Mouse (Mus musculus): ENCODE results near the gene Fam207a.

Fam207a gene

DNA sequence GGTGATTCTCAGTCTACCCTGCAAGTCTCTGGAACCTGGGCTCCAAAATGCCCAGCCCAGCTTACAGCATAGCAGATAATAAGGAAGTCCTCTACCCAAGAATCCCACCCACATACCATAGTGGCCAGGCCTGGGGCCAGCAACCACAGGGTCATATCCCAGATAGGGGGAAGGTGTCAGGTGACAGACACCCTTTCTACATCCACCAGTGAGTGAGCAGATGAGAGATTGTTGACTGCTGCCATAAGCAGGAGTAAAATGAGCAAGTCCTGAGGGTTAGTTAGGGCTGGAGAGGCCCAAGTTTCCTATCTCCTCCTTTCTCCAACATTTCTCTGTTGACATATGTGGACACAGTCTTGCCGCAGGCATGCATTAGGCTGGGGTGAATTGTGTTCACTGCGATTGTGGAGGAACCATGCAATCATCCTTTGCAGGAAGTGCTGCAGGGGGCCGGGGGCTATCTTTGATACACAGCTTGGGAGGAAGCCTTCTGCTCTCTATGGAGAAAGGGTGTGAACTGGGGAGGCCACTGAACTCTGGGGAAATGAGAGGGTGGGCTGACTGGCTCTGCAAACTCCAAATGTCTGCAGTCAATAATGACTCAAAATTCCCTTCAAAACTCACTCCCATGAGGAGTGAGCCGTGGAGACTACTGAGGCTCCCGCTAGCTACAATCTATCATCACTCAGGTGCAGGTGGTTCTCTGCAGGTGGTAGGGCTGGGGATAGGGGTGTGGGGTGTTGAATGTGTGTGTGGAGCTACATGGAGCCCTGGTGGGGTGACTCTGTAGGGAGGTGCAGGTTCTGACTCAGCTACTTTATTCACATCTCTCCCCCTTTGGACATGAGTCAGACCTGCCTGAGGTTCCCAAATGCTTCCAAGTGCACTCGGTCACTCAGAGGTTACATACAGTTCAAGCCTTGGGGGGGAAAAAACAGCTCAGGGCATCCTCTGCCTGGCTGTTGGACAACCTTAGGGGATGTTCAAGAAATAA, 15.7 kb upstream of the Fam207a start:
- DNase-seq (ENCODE audit: low spot score in 2 of 2): no peak

DNA sequence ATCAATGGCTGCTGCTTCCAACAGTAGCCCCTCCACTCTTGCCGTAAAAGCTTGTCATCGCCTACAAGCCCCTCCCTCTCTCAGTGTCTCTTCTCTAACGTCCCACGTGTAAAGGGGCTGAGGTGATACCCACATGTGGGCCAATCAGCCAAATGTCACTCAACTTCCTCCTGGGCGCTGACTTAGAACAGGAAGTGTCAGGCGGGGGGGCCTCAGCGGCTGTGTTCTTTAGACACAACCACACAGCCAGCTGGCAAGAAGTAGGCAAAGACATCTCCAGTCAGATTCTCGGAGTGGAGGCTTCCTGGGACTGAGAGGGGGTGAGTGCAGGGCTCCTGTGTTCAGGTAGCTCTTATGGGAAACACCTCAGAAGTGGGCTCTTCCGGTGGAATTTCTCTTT, 14.6 kb upstream of the Fam207a start, which contains the start of gene Itgb2:
TSS of gene Itgb2 (plus strand) at position 113 of the 400 bp plus-strand sequence.
- DNase-seq (ENCODE audit: low spot score in 2 of 2): no peak

DNA sequence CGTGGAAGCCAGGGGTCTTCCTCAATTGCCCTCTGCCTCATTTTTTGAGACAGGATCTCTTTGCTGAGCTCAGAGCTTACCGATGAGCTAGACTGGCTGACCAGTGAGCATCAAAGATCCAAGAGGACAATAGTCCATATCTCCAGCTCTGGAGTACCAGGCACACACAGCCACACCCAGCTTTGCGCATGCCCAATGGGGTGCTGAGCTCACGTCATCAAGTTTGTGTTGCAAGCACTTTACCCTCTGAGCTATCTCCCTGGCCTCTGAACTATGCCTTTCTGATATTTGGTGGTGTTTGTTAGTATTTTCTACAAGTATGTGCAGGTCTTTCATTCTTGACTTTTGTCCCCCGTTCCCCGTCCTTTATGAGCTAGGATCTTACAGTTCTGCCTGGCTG, 13.0 kb upstream of the Fam207a start:
- peak in 1 of 2 experiments; percentile 64 for DNase-seq (ENCODE audit: low spot score in 2 of 2)

DNA sequence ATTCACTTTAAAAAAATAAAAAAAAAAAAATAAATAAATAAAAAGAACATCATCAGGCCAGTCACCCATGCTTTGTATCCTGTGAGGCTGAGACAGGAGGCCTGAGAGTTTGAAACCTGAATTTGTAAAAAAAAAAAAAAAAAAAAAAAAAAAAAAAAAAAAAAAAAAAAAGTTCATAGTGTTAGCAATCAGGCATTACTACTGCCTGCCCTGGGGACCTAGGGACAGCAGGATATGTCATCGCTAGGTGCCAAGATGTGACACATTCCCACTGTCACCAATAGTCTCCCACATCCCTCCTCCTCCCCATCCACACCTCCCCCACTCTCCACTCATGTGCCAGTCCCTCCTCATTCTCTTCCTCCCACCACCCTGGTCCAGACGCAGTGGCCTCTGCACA, 10.9 kb upstream of the Fam207a start:
- DNase-seq (ENCODE audit: low spot score in 2 of 2): no peak

- DNase-seq (ENCODE audit: low spot score in 2 of 2): no peak
Measured at GRCm38 (mm10) chr10:77523321-77523720, 7.7 kb upstream of the Fam207a start.

DNA sequence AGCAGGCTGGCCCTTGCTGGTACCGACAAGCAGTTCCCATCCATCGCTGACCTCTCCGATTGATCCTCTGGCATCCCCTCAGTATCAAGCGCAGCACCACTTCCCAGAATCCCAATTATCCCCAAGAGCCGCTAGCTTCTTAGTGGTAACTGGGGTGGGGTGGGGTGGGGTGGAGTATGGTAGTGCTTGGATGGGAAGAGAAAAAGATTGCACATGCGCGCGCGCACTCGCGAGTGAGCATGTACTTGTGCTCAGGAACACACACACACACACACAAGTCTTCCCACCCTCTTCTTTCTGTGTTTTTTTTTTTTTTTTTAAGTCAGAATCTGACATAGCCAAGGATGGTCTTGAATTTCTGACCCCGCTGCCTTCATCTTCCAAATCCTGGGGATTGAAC, 7.2 kb upstream of the Fam207a start:
- DNase-seq (ENCODE audit: low spot score in 2 of 2): no peak

GRCm38 (mm10) chr10:77522021-77522731, 6.6 kb upstream of the Fam207a start:
- no peak for DNase-seq (ENCODE audit: low spot score in 2 of 2)

DNA sequence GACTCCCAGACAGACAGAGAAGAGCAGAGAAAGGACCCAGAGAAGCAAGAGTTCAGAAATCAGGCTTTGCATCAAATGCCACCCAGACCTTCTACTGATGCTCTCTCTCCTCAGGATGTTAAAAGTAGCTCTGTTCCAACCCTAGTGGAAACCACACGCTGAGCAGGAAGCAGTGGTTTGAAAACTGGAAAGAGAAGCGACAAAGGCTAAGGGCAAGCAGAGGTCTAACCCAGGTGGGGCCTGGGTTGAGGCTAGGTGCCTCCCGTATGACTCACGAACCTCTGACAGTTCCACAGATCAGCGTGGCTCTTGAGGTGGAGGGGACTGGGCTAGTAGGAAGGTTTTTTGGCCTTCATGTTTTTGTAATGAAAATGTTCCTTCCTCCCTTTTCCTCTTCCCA, 4.9 kb upstream of the Fam207a start:
- DNase-seq (ENCODE audit: low spot score in 2 of 2): no peak

DNA sequence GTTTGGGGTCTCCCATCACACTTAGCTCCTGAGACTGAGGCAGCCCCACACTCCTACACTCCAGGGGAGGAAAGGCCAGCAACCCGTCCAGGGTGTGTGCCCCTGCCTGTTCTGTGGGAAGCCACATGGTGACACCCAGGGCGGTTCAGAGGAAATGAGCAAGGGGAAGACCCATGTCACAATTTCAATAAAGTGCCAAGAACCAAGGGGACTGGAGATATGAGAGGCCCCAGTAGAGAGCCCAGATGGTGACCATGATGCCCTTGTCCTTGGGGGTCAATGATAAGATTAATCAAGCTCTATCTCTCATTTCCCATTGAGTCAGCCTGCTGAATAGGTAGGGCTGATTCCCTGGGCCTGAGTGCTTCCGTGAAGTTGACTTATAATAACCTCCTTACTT, 3.6 kb upstream of the Fam207a start:
- peak; percentile 48 to 74 for DNase-seq (ENCODE audit: low spot score in 2 of 2)

- no peak for DNase-seq (ENCODE audit: low spot score in 2 of 2)
Measured at GRCm38 (mm10) chr10:77517801-77518200, 2.2 kb upstream of the Fam207a start.

- peak; percentile 58 to 65 for DNase-seq (ENCODE audit: low spot score in 2 of 2)
Measured at GRCm38 (mm10) chr10:77517066-77517620, 1.6 kb upstream of the Fam207a start.

GRCm38 (mm10) chr10:77516379-77516951, 880 bp upstream of the Fam207a start:
- DNase-seq (ENCODE audit: low spot score in 2 of 2): peak in 1 of 2 experiments; percentile 45

DNA sequence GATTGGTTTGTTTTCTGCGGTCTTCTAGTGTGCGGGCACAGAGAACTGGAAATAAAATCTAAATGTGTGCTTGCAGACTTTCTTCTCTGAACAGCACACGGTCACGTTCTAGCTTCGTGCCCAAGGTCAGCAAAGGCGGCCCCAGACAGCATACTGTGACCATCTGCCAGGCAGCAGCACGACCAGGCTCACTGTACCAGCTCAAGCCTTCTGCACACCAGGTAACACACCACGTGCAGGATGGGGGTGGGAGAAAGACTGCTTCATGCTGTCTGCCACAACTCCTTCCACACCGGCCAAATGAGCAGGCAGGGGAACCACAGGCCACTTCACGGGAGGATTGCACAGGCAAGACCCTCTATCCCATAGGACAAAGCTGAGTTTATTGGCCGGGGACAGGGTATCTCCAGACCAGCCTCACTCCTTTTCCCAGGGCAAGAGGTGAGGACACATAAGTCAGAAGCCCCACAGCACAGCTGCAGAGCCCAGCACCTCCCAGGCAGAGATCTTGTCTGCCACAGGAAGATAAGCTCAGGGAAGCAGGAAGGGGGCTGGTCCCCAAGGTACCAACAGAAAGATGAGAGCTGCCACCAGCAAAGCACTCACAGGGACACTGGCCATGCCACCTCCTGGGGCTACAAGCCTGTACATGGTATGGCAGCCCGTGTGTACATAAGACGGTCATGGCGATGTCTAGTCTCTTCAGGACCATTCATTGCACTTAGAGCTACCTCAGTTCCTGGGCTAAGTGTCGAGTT, 5.2 kb downstream of the Fam207a start:
- DNase-seq (ENCODE audit: low spot score in 2 of 2): peak; percentile 42 to 57

GRCm38 (mm10) chr10:77509403-77510187, 6.0 kb downstream of the Fam207a start:
- peak; percentile 70 to 73 for DNase-seq (ENCODE audit: low spot score in 2 of 2)

- DNase-seq (ENCODE audit: low spot score in 2 of 2): no peak
Measured at GRCm38 (mm10) chr10:77508744-77509143, 6.8 kb downstream of the Fam207a start.

GRCm38 (mm10) chr10:77507779-77508178, 7.8 kb downstream of the Fam207a start:
- no peak for DNase-seq (ENCODE audit: low spot score in 2 of 2)

DNA sequence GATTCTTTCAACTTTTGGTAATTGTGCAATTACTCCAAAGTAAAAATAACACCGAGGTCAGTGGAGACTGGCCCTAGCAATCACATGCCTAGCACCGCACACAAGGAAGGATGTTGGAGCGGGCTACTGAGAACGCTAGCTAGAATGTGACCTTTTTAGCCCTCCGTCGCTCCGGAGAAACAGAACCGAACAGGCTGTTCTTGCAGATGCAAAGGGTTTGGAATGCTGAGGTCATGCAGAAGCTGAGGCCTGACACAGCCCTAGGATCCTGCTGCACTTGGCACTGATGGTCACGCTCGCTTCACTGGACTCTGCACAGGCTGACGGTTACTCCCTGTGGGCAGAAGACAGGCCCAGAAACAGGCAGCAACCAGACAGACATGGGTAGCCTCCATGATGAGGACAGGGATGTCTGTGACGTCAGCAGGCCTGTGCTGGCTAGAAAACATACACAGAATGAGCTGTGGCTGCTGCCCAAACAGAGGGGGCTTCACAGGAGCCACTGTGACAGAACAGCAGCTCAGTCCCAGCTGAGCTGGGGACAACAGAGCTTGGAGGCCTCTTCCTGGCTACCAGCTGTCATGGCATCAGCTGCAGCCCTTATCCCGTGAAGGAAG, 8.5 kb downstream of the Fam207a start:
- no peak for DNase-seq (ENCODE audit: low spot score in 2 of 2)

DNA sequence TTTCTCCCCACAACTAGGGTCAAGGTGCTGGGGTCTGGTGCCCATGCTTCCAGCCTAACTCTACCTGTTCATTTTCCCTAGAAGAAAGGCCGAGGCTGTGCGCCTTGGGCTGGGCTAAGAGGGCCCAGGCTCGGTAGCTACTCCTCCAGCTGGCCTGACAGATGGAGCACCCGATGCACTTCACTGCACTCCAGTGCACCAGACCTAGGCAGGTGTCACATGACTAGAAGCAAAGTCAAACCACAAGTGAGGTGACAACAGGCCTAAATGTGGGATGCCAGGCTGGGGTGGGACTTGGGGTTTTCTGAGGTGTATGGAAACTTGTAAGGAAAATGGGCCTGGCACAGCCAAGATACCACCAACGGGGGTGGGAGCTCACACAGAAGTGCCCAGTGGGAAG, 9.1 kb downstream of the Fam207a start:
- no peak for DNase-seq (ENCODE audit: low spot score in 2 of 2)

- DNase-seq (ENCODE audit: low spot score in 2 of 2): no peak
Measured at GRCm38 (mm10) chr10:77504143-77504542, 11.4 kb downstream of the Fam207a start.

Data from urinary bladder, adult 18-20 months (tissue).